Mouse (Mus musculus): ENCODE results near the gene Rbm15b. TPM values are rescaled to one million over a fixed set of nuclear protein-coding genes. Genes with fewer than 3 reads are reported as not detected.

Rbm15b gene
- polyA plus RNA-seq, 1 experiment from 2014 or later = 27.9 TPM

DNA sequence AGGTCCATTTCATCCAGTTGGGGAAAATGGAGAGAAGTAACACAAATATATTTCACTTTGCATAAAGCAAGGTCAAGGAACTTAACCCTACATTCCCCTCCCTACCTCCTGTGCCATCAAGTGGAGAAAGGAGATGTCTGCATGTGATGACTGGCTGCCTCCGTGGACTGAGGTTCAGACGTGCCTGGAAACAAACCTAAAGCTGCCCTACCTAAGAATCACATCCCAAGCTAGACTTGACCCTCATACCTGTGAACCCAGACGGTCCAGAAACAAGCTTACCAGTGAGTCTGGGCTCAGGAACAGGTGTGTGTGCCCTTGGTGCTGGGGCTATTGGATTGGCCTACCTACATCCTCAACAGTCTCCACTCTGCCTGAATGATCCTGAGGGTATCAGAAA is 6.1 kb upstream of the Rbm15b start:
- Histone ChIP-seq H3K9ac (0 out of 2 replicates have a peak overlapping the region, but pooled peaks have one; percentile 7), H3K4me3 (no peak overlapping the region), H3K4me1 (peaks cover 16% of the 10 kb centered on the region), H3K27me3 (no peaks in the 10 kb centered on the region), H3K27ac (no peak overlapping the region), H3K9me3 (no peaks in the 10 kb centered on the region), H3K36me3 (peaks cover 25% of the 10 kb centered on the region), H3K4me2 (replicated peaks) (no peak overlapping the region)
- ATAC-seq (ENCODE audit: insufficient number of reproducible peaks, insufficient read depth, low FRiP score, low TSS enrichment) = no peak
- 45% methylated on average over 3 of the region's 3 CpGs for WGBS

DNA sequence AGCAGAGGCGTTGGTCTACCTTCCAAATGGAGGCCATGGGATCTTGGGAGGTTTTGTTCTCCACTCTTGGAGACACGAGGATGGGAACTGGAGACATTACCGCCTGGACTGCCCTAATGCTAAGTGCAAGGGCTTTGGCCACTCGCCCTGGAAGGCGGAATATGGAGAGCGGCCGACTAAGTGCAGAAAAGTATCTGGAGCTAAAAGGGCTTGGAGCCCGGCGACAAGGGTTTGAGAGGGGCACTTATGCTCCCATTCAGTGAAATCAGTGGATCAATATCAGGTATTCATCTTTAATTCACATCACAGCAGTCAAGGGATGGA is 5.3 kb upstream of the Rbm15b start:
- H3K4me1 ChIP-seq = peaks cover 17% of the 10 kb centered on the region
- H3K4me3 ChIP-seq = peak overlapping the region; percentile 95
- H3K4me2 ChIP-seq (replicated peaks) = peak overlapping the region; percentile 63
- WGBS = 1% methylated on average over 9 of the region's 9 CpGs
- peak overlapping the region; percentile 91 for H3K27ac ChIP-seq
- no peaks in the 10 kb centered on the region for H3K27me3 ChIP-seq
- peak overlapping the region; percentile 75 for H3K9ac ChIP-seq
- no peaks in the 10 kb centered on the region for H3K9me3 ChIP-seq
- ATAC-seq (ENCODE audit: insufficient number of reproducible peaks, insufficient read depth, low FRiP score, low TSS enrichment) = no peak
- peaks cover 29% of the 10 kb centered on the region for H3K36me3 ChIP-seq

- H3K27me3 ChIP-seq = no peaks in the 10 kb centered on the region
- H3K9me3 ChIP-seq = no peaks in the 10 kb centered on the region
- under 1% methylated on average over 59 of the region's 59 CpGs for WGBS
- peak within 1 kb of the TSS; percentile 95 for H3K4me3 ChIP-seq
- peak; percentile 100 for ATAC-seq (ENCODE audit: insufficient number of reproducible peaks, insufficient read depth, low FRiP score, low TSS enrichment)
- peaks cover 20% of the 10 kb centered on the region for H3K4me1 ChIP-seq
- H3K4me2 ChIP-seq (replicated peaks) = peak within 1 kb of the TSS; percentile 72
- H3K9ac ChIP-seq = peak within 1 kb of the TSS; percentile 94
- H3K27ac ChIP-seq = peak within 1 kb of the TSS; percentile 91
- peaks cover 29% of the 10 kb centered on the region for H3K36me3 ChIP-seq
Observed at GRCm38 (mm10) chr9:106891829-106892551, 4.8 kb upstream of the Rbm15b start, which contains the start of gene Manf. TSS of gene Manf (minus strand) at chr9:106891979.

GRCm38 (mm10) chr9:106891341-106891741 is 4.1 kb upstream of the Rbm15b start:
- no peak for ATAC-seq (ENCODE audit: insufficient number of reproducible peaks, insufficient read depth, low FRiP score, low TSS enrichment)
- 1% methylated on average over 17 of the region's 17 CpGs for WGBS

DNA sequence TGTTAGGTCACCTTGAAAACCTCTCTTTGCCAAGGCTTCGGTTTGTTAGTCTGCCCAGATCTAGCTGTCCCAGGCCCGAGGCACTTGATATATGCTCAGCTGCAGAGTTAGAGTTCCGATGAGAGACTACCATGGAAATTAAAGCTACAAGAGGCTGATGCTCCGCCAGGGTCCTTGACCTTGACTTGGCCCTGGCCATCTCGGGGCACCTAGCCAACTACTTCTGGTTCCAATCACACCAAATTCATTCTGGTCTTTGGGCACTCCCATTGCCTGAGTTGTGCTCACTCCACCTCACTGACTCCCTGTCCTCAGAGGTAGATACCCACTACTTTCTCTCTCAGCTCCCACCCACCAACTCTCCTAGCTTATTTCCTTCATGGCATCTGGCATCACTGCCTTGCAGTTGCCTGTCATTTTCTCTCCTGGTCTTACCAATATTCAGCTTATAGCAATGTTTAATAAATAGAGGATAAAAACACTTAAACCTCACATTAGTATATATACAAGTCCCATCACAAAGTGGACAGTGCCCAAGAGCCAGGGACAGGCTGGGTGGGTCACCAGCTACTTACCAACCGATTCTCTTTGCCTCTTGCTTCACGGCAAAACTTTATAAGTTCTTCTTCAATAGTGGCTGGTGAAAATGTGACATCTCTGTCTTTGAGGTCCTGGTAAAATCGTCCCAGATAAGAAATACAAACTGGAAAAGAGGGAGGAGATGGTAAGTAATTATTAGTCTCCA is 3.4 kb upstream of the Rbm15b start:
- peaks cover 29% of the 10 kb centered on the region for H3K36me3 ChIP-seq
- peak overlapping the region; percentile 72 for H3K4me2 ChIP-seq (replicated peaks)
- H3K27me3 ChIP-seq = no peaks in the 10 kb centered on the region
- H3K9ac ChIP-seq = peak overlapping the region; percentile 94
- ATAC-seq (ENCODE audit: insufficient number of reproducible peaks, insufficient read depth, low FRiP score, low TSS enrichment) = no peak
- 64% methylated on average over 8 of the region's 8 CpGs for WGBS
- H3K4me1 ChIP-seq = peaks cover 20% of the 10 kb centered on the region
- no peaks in the 10 kb centered on the region for H3K9me3 ChIP-seq
- H3K4me3 ChIP-seq = peak overlapping the region; percentile 95
- H3K27ac ChIP-seq = no peak overlapping the region

More at GRCm38 (mm10) chr9:106891341-106891741, 4.1 kb upstream of the Rbm15b start:
- H3K27ac ChIP-seq = peak overlapping the region; percentile 84
- H3K27me3 ChIP-seq = no peaks in the 10 kb centered on the region
- peaks cover 20% of the 10 kb centered on the region for H3K4me1 ChIP-seq
- H3K36me3 ChIP-seq = peaks cover 29% of the 10 kb centered on the region
- H3K9ac ChIP-seq = peak overlapping the region; percentile 94
- H3K4me2 ChIP-seq (replicated peaks) = peak overlapping the region; percentile 72
- no peaks in the 10 kb centered on the region for H3K9me3 ChIP-seq
- H3K4me3 ChIP-seq = peak overlapping the region; percentile 95

DNA sequence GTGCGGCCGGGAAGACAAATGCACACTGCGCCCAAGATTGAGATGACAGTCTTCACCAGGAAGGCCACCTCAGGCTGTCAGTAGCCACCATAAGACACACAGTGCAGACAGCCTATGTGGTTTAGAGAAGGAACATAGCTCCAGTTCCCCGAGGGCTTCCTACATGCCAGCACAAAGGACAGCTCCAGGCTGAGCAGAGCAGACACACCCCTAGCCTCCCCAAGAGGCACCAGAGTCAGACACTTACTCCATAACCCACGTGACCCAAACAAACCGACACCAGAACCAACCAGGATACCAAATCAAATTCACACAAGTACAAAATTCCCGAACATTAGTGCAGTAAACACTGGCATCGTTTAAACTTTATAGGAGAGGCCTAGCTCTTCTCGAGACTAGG is 2.1 kb upstream of the Rbm15b start:
- H3K9me3 ChIP-seq = no peaks in the 10 kb centered on the region
- WGBS = 82% methylated on average over 9 of the region's 9 CpGs
- no peaks in the 10 kb centered on the region for H3K27me3 ChIP-seq
- H3K4me1 ChIP-seq = peaks cover 33% of the 10 kb centered on the region
- H3K4me2 ChIP-seq (replicated peaks) = no peak overlapping the region
- H3K36me3 ChIP-seq = peaks cover 41% of the 10 kb centered on the region
- no peak overlapping the region for H3K27ac ChIP-seq
- no peak for ATAC-seq (ENCODE audit: insufficient number of reproducible peaks, insufficient read depth, low FRiP score, low TSS enrichment)
- no peak overlapping the region for H3K9ac ChIP-seq
- no peak overlapping the region for H3K4me3 ChIP-seq

GRCm38 (mm10) chr9:106888346-106888745 is 1.1 kb upstream of the Rbm15b start:
- Histone ChIP-seq H3K27ac (no peak overlapping the region), H3K4me3 (no peak overlapping the region), H3K9me3 (no peaks in the 10 kb centered on the region), H3K9ac (no peak overlapping the region), H3K4me1 (peaks cover 42% of the 10 kb centered on the region), H3K4me2 (replicated peaks) (no peak overlapping the region), H3K36me3 (peaks cover 48% of the 10 kb centered on the region), H3K27me3 (no peaks in the 10 kb centered on the region)
- ATAC-seq (ENCODE audit: insufficient number of reproducible peaks, insufficient read depth, low FRiP score, low TSS enrichment) = no peak
- 91% methylated on average over 3 of the region's 3 CpGs for WGBS

DNA sequence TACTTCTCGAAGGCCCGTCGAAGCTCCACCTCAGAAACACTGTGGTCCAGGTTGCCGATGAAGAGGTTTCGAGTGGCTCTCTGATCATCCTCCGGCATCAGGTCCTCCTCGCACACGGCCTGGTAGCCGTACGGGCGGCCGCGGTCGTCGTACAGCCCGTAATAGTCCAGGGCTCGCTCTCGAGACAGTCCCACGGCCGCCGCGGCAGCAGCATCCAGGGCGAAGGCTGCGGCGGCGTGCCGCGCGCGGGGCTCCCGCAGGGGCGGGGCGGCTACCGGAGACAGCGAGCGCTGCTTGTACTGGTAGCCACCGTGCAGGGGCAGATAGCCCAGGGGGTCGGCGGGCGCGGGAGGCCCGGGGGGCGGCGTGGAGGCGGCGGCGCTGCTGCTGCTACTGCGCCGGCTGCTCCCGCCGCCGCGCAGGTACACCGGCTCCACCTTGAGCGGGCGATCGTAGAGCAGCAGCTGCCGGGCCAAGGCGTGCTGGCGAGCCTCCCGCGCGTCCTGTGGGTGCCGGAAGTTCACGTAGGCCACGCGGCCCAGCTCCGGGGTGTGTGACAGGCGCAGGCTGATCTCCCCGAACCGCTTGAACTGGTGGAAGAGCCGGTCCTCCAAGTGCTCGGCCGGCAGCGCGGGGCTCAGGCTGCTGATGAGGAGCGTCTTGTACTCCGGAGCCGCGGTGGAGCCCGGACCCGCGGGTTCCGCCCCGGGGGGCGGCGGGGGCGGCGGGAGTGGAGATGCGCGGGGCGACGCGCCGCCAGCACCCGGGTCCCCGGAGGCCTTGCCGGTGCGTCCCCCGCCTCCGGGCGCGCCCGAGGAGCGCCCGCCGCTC is 1.1 kb downstream of the Rbm15b start:
- Histone ChIP-seq H3K4me3 (peak overlapping the region; percentile 99), H3K4me2 (replicated peaks) (peak overlapping the region; percentile 95), H3K4me1 (peaks cover 60% of the 10 kb centered on the region), H3K27ac (peak overlapping the region; percentile 92), H3K36me3 (peaks cover 70% of the 10 kb centered on the region), H3K27me3 (no peaks in the 10 kb centered on the region), H3K9ac (peak overlapping the region; percentile 98), H3K9me3 (no peaks in the 10 kb centered on the region)
- no peak for ATAC-seq (ENCODE audit: insufficient number of reproducible peaks, insufficient read depth, low FRiP score, low TSS enrichment)
- WGBS = under 1% methylated on average over 89 of the region's 107 CpGs

- Histone ChIP-seq H3K9me3 (no peaks in the 10 kb centered on the region), H3K4me3 (peak overlapping the region; percentile 99), H3K27me3 (no peaks in the 10 kb centered on the region), H3K9ac (peak overlapping the region; percentile 98), H3K4me2 (replicated peaks) (peak overlapping the region; percentile 95), H3K4me1 (peaks cover 51% of the 10 kb centered on the region), H3K27ac (peak overlapping the region; percentile 92; the same call in 1 of the 2 replicates), H3K36me3 (peaks cover 67% of the 10 kb centered on the region)
- 21% methylated on average over 44 of the region's 44 CpGs for WGBS
- ATAC-seq (ENCODE audit: insufficient number of reproducible peaks, insufficient read depth, low FRiP score, low TSS enrichment) = no peak
Observed at GRCm38 (mm10) chr9:106884996-106885900, 2.0 kb downstream of the Rbm15b start.

GRCm38 (mm10) chr9:106884306-106884705 is 2.9 kb downstream of the Rbm15b start:
- Histone ChIP-seq H3K9ac (peak overlapping the region; percentile 98), H3K9me3 (no peaks in the 10 kb centered on the region), H3K4me1 (peaks cover 44% of the 10 kb centered on the region), H3K27ac (peak overlapping the region; percentile 31; the same call in 1 of the 2 replicates), H3K27me3 (no peaks in the 10 kb centered on the region), H3K4me2 (replicated peaks) (peak overlapping the region; percentile 95), H3K36me3 (peaks cover 65% of the 10 kb centered on the region), H3K4me3 (peak overlapping the region; percentile 99)
- ATAC-seq (ENCODE audit: insufficient number of reproducible peaks, insufficient read depth, low FRiP score, low TSS enrichment) = no peak
- WGBS = 23% methylated on average over 16 of the region's 16 CpGs
